Mouse (Mus musculus) ES-Bruce4 (cell line): Measurements from ENCODE around the gene Tnnt2.

ENCODE experiments used
- CTCF ChIP-seq: IDR thresholded peaks from one replicate; pipeline ENCODE4 v1.8.1; 2011; ENCODE audit warnings: low read depth, low read length
- EP300 ChIP-seq: IDR thresholded peaks from 2 replicates; pipeline ENCODE4 v1.6.1; 2011; ENCODE audit warnings: low read depth, low read length; ENCODE audit not compliant: insufficient read depth
- POLR2A ChIP-seq: IDR thresholded peaks from one replicate; pipeline ENCODE4 v1.8.1; 2011; ENCODE audit warnings: low read length; ENCODE audit not compliant: insufficient read depth

- TF ChIP-seq POLR2A (no peak), CTCF (no peak), EP300 (no peak)
Measured at GRCm38 (mm10) chr1:135821780-135822179, 14.4 kb upstream of the Tnnt2 start.
